Mouse (Mus musculus) olfactory bulb, adult 2 months (tissue): Measurements from ENCODE around the gene 1810055G02Rik.

Source experiments
- CTCF ChIP-seq: fragments of 200-500 bp; IDR thresholded peaks from 2 replicates; pipeline ENCODE4 v1.5.1; 2012; ENCODE audit warnings: low read depth, mild to moderate bottlenecking, low read length, moderate library complexity; ENCODE audit not compliant: insufficient read depth
- POLR2A ChIP-seq: fragments of 200-500 bp; IDR thresholded peaks from 2 replicates; pipeline ENCODE4 v1.6.1; 2012; ENCODE audit warnings: mild to moderate bottlenecking, low read depth, low read length, moderate library complexity; ENCODE audit not compliant: insufficient read depth

GRCm38 (mm10) chr19:3684957-3685580, 23.0 kb upstream of the 1810055G02Rik start:
- TF ChIP-seq POLR2A = no peak
- no peak for TF ChIP-seq CTCF
